Mouse (Mus musculus): Measurements from ENCODE around the gene Hs3st3b1.

The Hs3st3b1 gene

DNA sequence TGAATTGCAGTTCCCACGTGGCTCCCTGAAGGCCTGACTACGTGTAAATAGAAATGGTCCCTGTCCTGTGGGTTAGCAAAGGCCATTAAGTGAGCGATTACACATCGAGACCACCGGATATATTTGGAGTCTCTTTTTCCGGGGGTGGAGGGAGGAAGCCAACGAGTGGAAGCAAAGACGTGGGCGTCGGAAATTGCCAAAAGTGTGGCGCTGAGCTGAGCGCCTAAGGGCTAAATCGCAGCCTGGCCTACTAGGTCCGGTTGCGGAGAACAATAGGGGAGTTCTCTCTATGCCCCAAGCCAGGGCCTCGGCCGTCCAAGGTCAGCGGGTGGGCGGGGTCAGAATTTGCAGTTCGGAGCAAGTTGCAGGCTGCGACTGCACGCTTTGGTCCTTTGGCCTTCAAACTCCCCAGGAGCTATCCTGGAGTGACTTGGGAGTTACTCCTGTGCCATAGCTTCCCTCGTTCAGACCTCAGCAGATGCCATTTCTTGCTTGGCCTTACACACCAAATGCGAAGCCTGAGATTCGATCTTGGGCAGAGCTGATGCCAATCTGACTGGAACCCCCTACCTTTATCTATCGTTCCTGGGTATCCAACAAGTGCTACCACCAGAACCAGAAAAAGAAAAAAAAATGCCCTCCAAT, 2.3 kb upstream of the Hs3st3b1 start:
- intact Hi-C loops (cut with DNase I), result loop anchor here (2.0 to 10.0 kb wide), 6 partner anchors 154 to 1040 kb away; partner anchors contain the start of gene Cox10

DNA sequence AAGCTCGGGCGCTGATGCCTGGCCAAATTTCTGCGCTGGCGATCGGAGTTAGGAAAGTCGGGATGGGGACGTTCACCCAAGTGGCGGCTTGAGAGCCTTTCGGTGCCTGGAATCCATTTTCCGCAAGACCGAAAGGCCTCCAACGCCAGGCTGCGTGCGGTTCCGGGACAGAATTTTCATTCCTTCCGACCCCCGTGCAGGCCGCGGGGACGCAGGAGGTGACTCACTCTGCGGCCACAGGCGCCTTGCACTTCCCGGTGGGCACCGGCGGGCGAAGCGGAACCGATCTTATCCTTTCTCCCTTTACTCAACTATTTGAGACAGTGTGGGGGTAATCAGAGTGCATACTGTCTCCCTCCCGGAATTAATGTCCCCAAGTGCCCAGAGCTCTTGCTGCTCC, 1.3 kb upstream of the Hs3st3b1 start:
- intact Hi-C loops (cut with DNase I), result loop anchor here (5.0 to 10.0 kb wide), 4 partner anchors 301 to 1041 kb away; no protein-coding TSS in a partner anchor

DNA sequence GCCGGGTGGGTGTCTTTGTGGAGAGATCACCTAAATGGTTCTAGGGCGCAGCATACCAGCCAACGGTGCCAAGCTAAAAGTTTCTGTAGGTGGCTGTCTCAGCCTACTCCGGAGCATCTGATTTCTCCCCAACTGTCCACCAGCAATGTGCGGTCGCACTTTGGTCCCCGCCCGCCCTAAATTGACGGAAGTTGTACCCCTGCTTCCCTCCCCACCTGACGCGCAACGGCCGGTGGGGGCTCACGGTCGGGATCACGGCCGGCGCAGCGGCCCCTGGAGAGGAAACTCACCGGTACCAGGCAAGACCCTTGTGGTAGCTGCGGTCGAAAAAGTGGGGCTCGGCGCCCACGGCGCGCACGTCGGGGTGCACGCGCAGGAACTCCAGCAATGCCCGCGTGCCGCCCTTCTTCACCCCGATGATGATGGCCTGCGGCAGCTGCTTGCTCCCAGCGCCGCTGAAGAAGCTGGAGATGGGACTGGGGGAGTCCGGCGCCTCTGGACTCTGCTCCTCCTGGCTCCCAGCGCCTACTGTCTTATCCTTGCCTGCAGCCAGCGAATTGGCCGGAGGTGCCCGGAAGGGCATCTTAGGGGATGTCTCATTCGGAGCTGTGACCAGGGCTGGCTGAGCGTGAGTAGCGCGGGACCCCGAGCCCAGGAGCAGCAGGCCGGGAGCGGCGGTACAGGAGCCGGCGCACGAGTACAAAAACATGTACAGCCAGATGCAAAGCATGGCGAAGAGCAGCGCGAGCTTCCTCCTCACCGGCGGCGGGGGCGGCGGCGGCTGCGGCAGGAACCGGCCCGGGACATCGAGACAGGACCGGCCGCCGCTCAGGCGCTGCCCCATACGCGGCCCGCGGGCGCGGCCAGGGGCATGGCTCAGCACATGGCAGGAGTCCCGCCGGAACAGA, 792 bp downstream of the Hs3st3b1 start:
- intact Hi-C loops (cut with DNase I), result loop anchor here (5.0 to 10.0 kb wide), 4 partner anchors 304 to 1044 kb away; no protein-coding TSS in a partner anchor

- intact Hi-C loops (cut with DNase I), result loop anchor here (5.0 to 10.0 kb wide), 4 partner anchors 304 to 1044 kb away; no protein-coding TSS in a partner anchor
These were observed 1.6 kb downstream of the Hs3st3b1 start for GRCm38 (mm10) chr11:63920531-63920930.

DNA sequence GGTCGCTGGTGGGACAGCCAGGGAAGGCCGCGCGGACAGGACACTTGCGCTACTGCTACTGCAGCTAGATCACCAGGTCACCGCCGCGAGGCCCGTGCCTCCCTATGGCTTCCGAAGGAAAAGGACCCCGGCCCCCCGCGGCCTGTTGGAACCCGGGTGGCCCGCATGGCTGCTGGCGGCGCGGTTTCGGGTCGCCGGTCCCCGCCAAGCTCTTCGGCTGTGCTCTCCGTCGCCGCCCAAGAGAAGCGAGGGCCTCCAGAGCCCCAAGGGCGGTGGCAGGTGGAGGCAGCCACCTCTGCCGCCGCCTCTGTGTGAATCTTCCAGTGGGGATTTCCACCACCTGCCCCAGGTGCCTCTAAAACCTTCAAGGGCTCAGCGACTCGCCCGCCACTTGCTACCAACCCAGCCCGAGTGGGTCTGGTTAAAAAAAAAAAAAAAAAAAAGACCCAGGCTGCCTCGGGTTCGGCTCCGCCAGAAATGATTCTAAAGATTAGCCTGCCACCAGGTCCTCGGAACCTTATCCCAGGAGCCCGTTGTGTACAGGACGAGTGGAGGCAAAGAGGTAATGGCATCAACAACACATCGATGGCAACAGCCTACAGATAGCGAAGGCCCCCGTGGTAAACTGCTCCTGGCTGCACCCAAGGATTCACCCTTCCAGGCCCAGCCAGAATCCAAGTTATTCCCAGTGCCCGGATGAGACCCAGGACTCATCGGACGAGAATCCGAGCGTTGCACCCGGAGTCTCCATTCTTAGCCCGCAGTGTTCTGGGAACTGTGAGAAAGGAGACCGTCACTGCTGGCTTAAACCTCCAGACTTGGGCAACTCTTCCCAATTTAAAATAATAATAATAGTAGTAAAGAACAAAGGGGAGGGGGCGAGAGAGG, 2.6 kb downstream of the Hs3st3b1 start:
- intact Hi-C loops (cut with DNase I), result loop anchor here (5.0 to 10.0 kb wide), 4 partner anchors 305 to 1045 kb away; no protein-coding TSS in a partner anchor

DNA sequence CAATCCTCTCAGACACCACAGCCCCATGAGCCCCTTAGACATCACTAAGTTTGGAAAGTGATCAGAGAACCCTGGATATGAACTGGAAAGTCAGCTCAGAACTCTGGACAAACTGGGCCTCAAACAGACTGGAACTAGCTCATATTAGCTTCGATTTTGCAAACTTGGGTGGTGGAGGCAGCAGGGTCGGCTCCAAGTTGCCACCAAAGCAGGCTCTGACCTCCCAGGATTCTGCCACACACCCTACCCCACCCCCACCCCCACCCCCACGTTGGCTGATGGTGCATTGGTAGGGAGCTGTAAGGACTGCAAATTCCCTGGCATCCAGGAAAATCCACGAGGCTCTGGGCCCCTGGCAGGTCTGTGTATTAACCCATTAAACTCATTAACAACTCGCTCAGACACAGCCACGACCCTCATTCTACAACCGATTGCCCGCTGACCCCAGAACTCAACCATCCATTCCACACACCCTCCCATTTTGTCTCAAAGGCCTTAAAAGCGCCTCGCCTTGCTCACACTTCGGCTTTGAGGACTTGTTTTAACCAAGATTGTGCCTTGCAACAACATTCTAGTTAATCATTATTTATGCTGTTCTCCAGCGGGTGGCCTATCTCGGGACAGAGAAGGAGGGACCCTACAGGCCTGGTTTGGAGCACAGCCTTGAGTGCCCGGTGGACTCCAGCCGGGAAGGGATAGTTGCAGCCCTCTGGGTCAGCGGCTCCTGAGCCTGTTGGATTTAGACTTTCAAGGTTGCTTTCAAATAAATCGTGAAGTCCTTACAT, 3.6 kb downstream of the Hs3st3b1 start:
- intact Hi-C loops (cut with DNase I), result no loop called here

GRCm38 (mm10) chr11:63917561-63917960, 4.5 kb downstream of the Hs3st3b1 start:
- intact Hi-C loops (cut with DNase I), result no loop called here

DNA sequence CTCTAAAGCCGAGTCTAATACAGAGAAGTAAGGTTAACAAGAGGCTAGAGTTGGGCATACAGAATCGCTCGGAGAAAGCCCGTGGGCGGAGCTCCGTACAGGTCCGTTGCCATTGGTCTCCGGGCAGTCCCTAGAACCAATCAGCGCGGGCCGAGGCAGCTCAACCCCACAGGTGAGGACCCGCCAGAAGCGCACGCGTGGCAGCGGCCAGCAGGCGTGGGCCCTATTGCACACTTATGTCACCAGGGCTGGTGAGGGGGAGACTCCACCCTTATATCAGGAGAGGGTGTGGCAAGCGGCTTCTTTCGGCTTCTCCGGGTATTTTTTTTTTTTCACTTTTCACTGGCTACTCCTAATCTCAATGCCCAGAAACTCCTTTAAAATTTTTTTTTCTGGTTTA, 7.7 kb downstream of the Hs3st3b1 start:
- intact Hi-C loops (cut with DNase I), result no loop called here

- intact Hi-C loops (cut with DNase I), result no loop called here
These were observed 8.2 kb downstream of the Hs3st3b1 start for GRCm38 (mm10) chr11:63913936-63914335.

DNA sequence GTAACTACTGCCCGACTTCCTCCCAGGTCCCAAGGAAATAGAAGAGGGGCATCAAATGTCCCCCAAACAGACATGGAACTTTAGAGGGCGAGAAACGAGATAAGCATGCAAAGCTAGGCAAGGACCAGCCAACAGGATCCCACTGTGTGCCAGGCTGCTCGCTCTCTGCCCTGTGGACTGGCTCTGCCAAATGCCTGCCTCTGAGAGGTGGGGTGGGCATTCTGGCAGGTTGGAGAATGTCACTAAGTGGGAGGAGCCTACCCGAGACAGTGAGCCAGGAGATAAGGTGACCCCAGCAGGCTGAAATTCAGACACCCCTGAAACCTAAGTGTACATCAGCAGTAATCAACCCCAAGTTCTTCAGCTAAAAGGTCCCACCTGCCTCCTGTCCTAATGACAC, 11.1 kb downstream of the Hs3st3b1 start:
- intact Hi-C loops (cut with DNase I), result no loop called here

DNA sequence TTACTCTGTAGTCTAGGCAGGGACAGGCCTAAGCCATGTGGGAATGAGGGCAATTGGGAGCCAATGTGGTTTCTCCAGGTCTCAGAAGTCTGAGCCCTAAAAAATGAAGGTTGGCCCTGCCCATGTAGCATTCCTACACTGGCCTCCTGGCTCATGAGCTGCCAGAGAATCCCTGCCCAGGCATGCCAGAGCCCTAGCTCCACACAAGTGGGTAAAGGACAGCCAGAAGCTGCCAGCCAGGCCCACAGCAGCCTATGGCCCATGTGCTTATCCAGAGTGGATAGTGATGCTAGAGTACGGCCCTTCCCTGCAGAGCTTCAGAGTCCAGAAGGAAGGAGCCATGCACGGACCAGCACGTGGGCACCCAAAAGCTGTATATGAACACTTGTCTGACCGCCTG, 12.1 kb downstream of the Hs3st3b1 start:
- intact Hi-C loops (cut with DNase I), result no loop called here

- intact Hi-C loops (cut with DNase I), result no loop called here
These were observed 13.6 kb downstream of the Hs3st3b1 start for GRCm38 (mm10) chr11:63908500-63908899.

DNA sequence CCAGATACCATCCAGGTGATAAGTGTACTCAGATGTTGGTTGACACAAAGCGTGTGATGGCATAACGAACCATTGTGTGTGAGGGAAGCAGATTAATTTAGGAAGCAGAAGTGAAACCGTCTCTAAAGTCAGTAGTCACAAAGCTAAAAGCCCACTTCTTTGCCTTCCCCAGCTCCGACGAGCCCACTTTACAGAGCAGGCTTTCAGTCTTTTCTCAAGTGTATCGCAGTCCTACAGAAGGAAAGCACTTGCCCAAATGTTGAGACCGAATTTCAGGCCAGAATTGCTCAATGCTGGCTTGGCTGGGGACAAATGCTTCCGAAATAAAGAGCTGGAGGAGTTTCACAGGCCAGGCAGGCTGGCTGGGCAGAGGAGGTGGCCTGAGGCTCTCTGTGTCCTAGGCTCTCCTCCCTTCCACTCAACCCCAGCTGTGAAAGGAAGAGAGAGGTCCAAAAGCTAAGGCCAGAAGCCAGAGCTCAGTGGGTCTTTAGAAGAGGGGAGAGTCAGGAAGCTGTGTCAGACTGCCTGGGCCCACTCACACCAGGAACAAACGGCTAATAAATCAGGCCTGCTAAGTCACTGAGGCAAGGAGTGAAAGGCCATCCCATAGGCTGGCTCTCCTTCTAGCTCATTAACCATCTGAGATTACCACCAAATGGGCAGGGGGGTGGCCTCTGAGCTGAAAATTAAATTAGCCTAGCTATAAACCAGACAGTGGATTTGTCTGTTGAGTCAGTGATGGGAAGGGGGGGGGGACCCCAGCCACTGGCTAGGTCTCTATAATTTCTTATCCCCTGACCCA, 15.3 kb downstream of the Hs3st3b1 start:
- intact Hi-C loops (cut with DNase I), result no loop called here

DNA sequence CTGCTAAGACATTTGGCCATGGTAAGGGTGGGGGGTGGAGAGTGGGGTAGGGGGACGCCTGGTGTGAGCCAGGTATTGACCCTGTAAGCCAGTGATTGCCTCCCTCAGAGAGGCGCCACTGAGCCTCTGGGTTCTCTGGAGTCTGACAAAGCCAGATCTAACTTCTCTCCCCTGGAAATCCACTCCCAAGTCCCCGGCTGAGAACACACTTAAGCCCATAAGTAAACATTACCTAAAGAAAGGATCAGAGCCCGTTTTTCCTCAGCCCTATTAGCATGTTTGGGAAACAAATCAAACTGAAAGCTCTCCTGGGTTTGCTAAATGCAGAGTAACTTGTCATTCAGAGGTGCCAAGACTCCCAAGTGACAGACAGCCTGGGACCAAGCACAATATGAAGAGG, 17.3 kb downstream of the Hs3st3b1 start:
- intact Hi-C loops (cut with DNase I), result no loop called here

GRCm38 (mm10) chr11:63898509-63899168, 23.5 kb downstream of the Hs3st3b1 start:
- intact Hi-C loops (cut with DNase I), result no loop called here

DNA sequence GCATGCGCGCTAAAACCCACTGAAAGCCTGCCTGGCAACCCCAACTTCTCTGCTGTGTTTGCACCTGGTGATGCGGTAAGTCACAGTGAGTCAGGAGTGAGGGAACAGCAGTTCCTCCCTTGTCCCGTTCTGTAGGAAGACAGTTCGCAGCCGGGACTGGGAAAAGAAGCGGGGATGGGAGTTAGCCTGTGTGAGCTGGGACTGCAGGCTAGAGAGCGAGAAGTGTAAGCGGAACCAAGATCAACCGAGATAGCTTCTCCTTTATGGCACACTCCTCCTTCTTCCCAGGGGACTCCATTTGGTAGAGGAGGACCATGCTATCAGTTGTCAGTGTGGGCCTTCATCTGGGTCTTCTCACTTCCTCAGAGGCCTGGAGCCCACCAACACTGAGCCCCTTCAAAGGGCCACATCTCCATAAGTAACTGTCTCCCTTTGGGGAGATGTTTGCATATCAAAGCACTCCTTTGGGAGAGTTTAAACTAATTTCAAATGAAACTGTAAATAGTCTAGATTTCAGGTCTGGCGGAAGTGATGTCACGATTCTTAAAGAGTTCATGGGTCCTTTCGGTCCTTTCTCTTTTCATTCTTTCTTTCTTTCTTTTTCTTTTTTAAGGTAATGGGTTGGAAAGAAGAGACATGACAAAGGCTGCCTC, 24.1 kb downstream of the Hs3st3b1 start:
- intact Hi-C loops (cut with DNase I), result no loop called here

- intact Hi-C loops (cut with DNase I), result no loop called here
These were observed 25.1 kb downstream of the Hs3st3b1 start for GRCm38 (mm10) chr11:63897011-63897410.

GRCm38 (mm10) chr11:63894188-63894587, 27.9 kb downstream of the Hs3st3b1 start:
- intact Hi-C loops (cut with DNase I), result no loop called here
